Mouse (Mus musculus): Measurements from ENCODE around the gene Ppp6r3. TPM values are rescaled to one million over a fixed set of nuclear protein-coding genes. Genes with fewer than 3 reads are reported as not detected.
"Not testable (repeated sequence)": the region's sequence is repeated elsewhere in the genome, so short reads cannot be mapped to it uniquely, and the experiment has no call there.

Ppp6r3 gene
- polyA plus RNA-seq, 1 experiment from 2014 or later = 85.5 TPM

- Histone ChIP-seq H3K4me3 (replicated peaks) (no peak overlapping the region), H3K9ac (no peak overlapping the region), H3K27ac (no peak overlapping the region), H3K9me3 (no peaks in the 10 kb centered on the region), H3K4me1 (no peaks in the 10 kb centered on the region), H3K4me2 (no peak overlapping the region), H3K36me3 (replicated peaks) (peaks cover 90% of the 10 kb centered on the region), H3K27me3 (no peaks in the 10 kb centered on the region)
- WGBS = 92% methylated on average over 7 of the region's 7 CpGs
- ATAC-seq (ENCODE audit: low FRiP score) = no peak
These were observed 18.0 kb upstream of the Ppp6r3 start for GRCm38 (mm10) chr19:3593379-3594055.

GRCm38 (mm10) chr19:3589968-3590367, 14.4 kb upstream of the Ppp6r3 start:
- over 99% methylated on average over 4 of the region's 4 CpGs for WGBS
- no peak overlapping the region for H3K27ac ChIP-seq
- H3K9me3 ChIP-seq = no peaks in the 10 kb centered on the region
- ATAC-seq (ENCODE audit: low FRiP score) = no peak
- H3K9ac ChIP-seq = no peak overlapping the region
- peaks cover 76% of the 10 kb centered on the region for H3K36me3 ChIP-seq (replicated peaks)
- no peaks in the 10 kb centered on the region for H3K27me3 ChIP-seq
- no peak overlapping the region for H3K4me3 ChIP-seq (replicated peaks)
- no peaks in the 10 kb centered on the region for H3K4me1 ChIP-seq
- H3K4me2 ChIP-seq = no peak overlapping the region

GRCm38 (mm10) chr19:3589547-3589946, 14.0 kb upstream of the Ppp6r3 start:
- H3K27ac ChIP-seq = no peak overlapping the region
- no peaks in the 10 kb centered on the region for H3K27me3 ChIP-seq
- H3K4me2 ChIP-seq = no peak overlapping the region
- no peaks in the 10 kb centered on the region for H3K9me3 ChIP-seq
- ATAC-seq (ENCODE audit: low FRiP score) = no peak
- 87% methylated on average over 5 of the region's 5 CpGs for WGBS
- H3K36me3 ChIP-seq (replicated peaks) = peaks cover 74% of the 10 kb centered on the region
- H3K4me1 ChIP-seq = no peaks in the 10 kb centered on the region
- H3K4me3 ChIP-seq (replicated peaks) = no peak overlapping the region
- no peak overlapping the region for H3K9ac ChIP-seq

- not testable (repeated sequence) for H3K4me1 ChIP-seq; H3K9ac ChIP-seq; H3K27ac ChIP-seq; H3K27me3 ChIP-seq; H3K9me3 ChIP-seq; H3K4me3 ChIP-seq (replicated peaks); ATAC-seq (ENCODE audit: low FRiP score); H3K4me2 ChIP-seq
- H3K36me3 ChIP-seq (replicated peaks) = peaks cover 66% of the 10 kb centered on the region
- WGBS = 96% methylated on average over 5 of the region's 5 CpGs
These were observed 12.2 kb upstream of the Ppp6r3 start for GRCm38 (mm10) chr19:3587729-3588128.

- Histone ChIP-seq H3K4me1 (no peaks in the 10 kb centered on the region), H3K4me2 (no peak overlapping the region), H3K9ac (no peak overlapping the region), H3K27ac (no peak overlapping the region), H3K9me3 (no peaks in the 10 kb centered on the region), H3K27me3 (no peaks in the 10 kb centered on the region), H3K36me3 (replicated peaks) (peaks cover 54% of the 10 kb centered on the region), H3K4me3 (replicated peaks) (no peak overlapping the region)
- no peak for ATAC-seq (ENCODE audit: low FRiP score)
- 20% methylated on average over 1 of the region's 1 CpGs for WGBS
These were observed 11.0 kb upstream of the Ppp6r3 start for GRCm38 (mm10) chr19:3586540-3586939.

- H3K36me3 ChIP-seq (replicated peaks) = peaks cover 49% of the 10 kb centered on the region
- H3K27ac ChIP-seq = no peak overlapping the region
- H3K4me3 ChIP-seq (replicated peaks) = no peak overlapping the region
- no peaks in the 10 kb centered on the region for H3K4me1 ChIP-seq
- no peak overlapping the region for H3K9ac ChIP-seq
- H3K4me2 ChIP-seq = no peak overlapping the region
- no peaks in the 10 kb centered on the region for H3K9me3 ChIP-seq
- H3K27me3 ChIP-seq = no peaks in the 10 kb centered on the region
- no peak for ATAC-seq (ENCODE audit: low FRiP score)
- 94% methylated on average over 9 of the region's 9 CpGs for WGBS
These were observed 10.5 kb upstream of the Ppp6r3 start for GRCm38 (mm10) chr19:3586026-3586425.

GRCm38 (mm10) chr19:3581326-3581725, 5.8 kb upstream of the Ppp6r3 start:
- Histone ChIP-seq H3K27me3 (no peaks in the 10 kb centered on the region), H3K4me2 (no peak overlapping the region), H3K27ac (no peak overlapping the region), H3K4me1 (peaks cover 9% of the 10 kb centered on the region; the same call in 1 of the 2 replicates), H3K9me3 (no peaks in the 10 kb centered on the region), H3K36me3 (replicated peaks) (peaks cover 19% of the 10 kb centered on the region), H3K9ac (no peak overlapping the region), H3K4me3 (replicated peaks) (no peak overlapping the region)
- 29% methylated on average over 7 of the region's 7 CpGs for WGBS
- ATAC-seq (ENCODE audit: low FRiP score) = no peak

- Histone ChIP-seq H3K9me3 (no peaks in the 10 kb centered on the region), H3K9ac (no peak overlapping the region), H3K4me1 (peaks cover 27% of the 10 kb centered on the region), H3K4me3 (replicated peaks) (no peak overlapping the region), H3K36me3 (replicated peaks) (no peaks in the 10 kb centered on the region; the same call in 1 of the 2 replicates), H3K4me2 (no peak overlapping the region), H3K27me3 (no peaks in the 10 kb centered on the region), H3K27ac (no peak overlapping the region)
- no peak for ATAC-seq (ENCODE audit: low FRiP score)
These were observed 2.4 kb upstream of the Ppp6r3 start for GRCm38 (mm10) chr19:3577911-3578290.

- no peaks in the 10 kb centered on the region for H3K27me3 ChIP-seq
- H3K4me1 ChIP-seq = peaks cover 27% of the 10 kb centered on the region
- ATAC-seq (ENCODE audit: low FRiP score) = no peak
- WGBS = 85% methylated on average over 4 of the region's 4 CpGs
- H3K36me3 ChIP-seq (replicated peaks) = no peaks in the 10 kb centered on the region
- H3K27ac ChIP-seq = no peak overlapping the region
- no peak overlapping the region for H3K4me2 ChIP-seq
- no peak overlapping the region for H3K9ac ChIP-seq
- H3K4me3 ChIP-seq (replicated peaks) = no peak overlapping the region
- H3K9me3 ChIP-seq = no peaks in the 10 kb centered on the region
These were observed 1.8 kb upstream of the Ppp6r3 start for GRCm38 (mm10) chr19:3577265-3577910.

GRCm38 (mm10) chr19:3576451-3577264, 1.1 kb upstream of the Ppp6r3 start:
- H3K9ac ChIP-seq = no peak overlapping the region
- no peaks in the 10 kb centered on the region for H3K9me3 ChIP-seq
- WGBS = 70% methylated on average over 5 of the region's 5 CpGs
- H3K4me1 ChIP-seq = peaks cover 27% of the 10 kb centered on the region
- no peaks in the 10 kb centered on the region for H3K27me3 ChIP-seq
- H3K36me3 ChIP-seq (replicated peaks) = no peaks in the 10 kb centered on the region
- H3K4me3 ChIP-seq (replicated peaks) = peak overlapping the region; percentile 97
- peak overlapping the region; percentile 96 for H3K27ac ChIP-seq
- H3K4me2 ChIP-seq = peak overlapping the region; percentile 47
- ATAC-seq (ENCODE audit: low FRiP score) = no peak

- Histone ChIP-seq H3K9ac (peak overlapping the region; percentile 85), H3K36me3 (replicated peaks) (no peaks in the 10 kb centered on the region), H3K9me3 (no peaks in the 10 kb centered on the region), H3K4me1 (peaks cover 27% of the 10 kb centered on the region), H3K4me3 (replicated peaks) (peak overlapping the region; percentile 97), H3K27ac (peak overlapping the region; percentile 96), H3K4me2 (peak overlapping the region; percentile 85), H3K27me3 (no peaks in the 10 kb centered on the region)
- ATAC-seq (ENCODE audit: low FRiP score) = peak; percentile 58; the same call in 1 of the 2 replicates
- 0% methylated on average over 42 of the region's 50 CpGs for WGBS
These were observed 295 bp downstream of the Ppp6r3 start for GRCm38 (mm10) chr19:3575276-3575631.

- Histone ChIP-seq H3K9me3 (no peaks in the 10 kb centered on the region), H3K4me2 (peak overlapping the region; percentile 85), H3K4me3 (replicated peaks) (peak overlapping the region; percentile 97), H3K36me3 (replicated peaks) (no peaks in the 10 kb centered on the region), H3K9ac (peak overlapping the region; percentile 85), H3K4me1 (peaks cover 27% of the 10 kb centered on the region), H3K27ac (peak overlapping the region; percentile 96), H3K27me3 (no peaks in the 10 kb centered on the region)
- WGBS = 4% methylated on average over 9 of the region's 9 CpGs
- ATAC-seq (ENCODE audit: low FRiP score) = no peak
These were observed 905 bp downstream of the Ppp6r3 start for GRCm38 (mm10) chr19:3574593-3575094.

Measured in forebrain, embryonic 12.5 days (tissue).